Mouse (Mus musculus) intestine, embryonic 15.5 days (tissue): ENCODE results near the gene Rara. TPM values are rescaled to one million over a fixed set of nuclear protein-coding genes. Genes with fewer than 3 reads are reported as not detected.
A peak's percentile ranks its signal among the peaks of the same experiment; 100 is the strongest.
"Not testable (repeated sequence)": the region's sequence is repeated elsewhere in the genome, so short reads cannot be mapped to it uniquely, and the experiment has no call there.

Experiments used
- ATAC-seq: fragments of 200-750 bp; cut with Nextera tagmentation; 2 replicates; pipeline ENCODE4 v1.8.0; 2017; ENCODE audit warnings: moderate TSS enrichment, moderate library complexity
- H3K27ac ChIP-seq: fragments of 300-500 bp; sonication (generic); 2 replicates; pipeline ENCODE4 v1.5.1; 2015; ENCODE audit warnings: mild to moderate bottlenecking, inconsistent platforms
- H3K27me3 ChIP-seq: fragments of 300-500 bp; sonication (generic); replicated peaks from 2 replicates; pipeline ENCODE4 v1.6.1; 2015; ENCODE audit warnings: inconsistent platforms
- H3K36me3 ChIP-seq: fragments of 300-500 bp; sonication (generic); 2 replicates; pipeline ENCODE4 v1.6.1; 2015; ENCODE audit warnings: inconsistent platforms
- H3K4me1 ChIP-seq: fragments of 300-500 bp; sonication (generic); replicated peaks from 2 replicates; pipeline ENCODE4 v1.6.1; 2015; ENCODE audit warnings: inconsistent platforms
- H3K4me2 ChIP-seq: fragments of 300-500 bp; sonication (generic); replicated peaks from 2 replicates; pipeline ENCODE4 v1.6.1; 2015; ENCODE audit warnings: mild to moderate bottlenecking, inconsistent platforms
- H3K4me3 ChIP-seq: fragments of 300-500 bp; sonication (generic); replicated peaks from 2 replicates; pipeline ENCODE4 v1.5.1; 2015; ENCODE audit warnings: inconsistent platforms
- H3K9ac ChIP-seq: fragments of 300-500 bp; sonication (generic); 2 replicates; pipeline ENCODE4 v1.6.1; 2015; ENCODE audit warnings: inconsistent platforms
- H3K9me3 ChIP-seq: fragments of 300-500 bp; sonication (generic); 2 replicates; pipeline ENCODE4 v1.6.1; 2016; ENCODE audit warnings: inconsistent platforms
- WGBS: fragments of 180-500 bp; shearing (Covaris S2); methylation state at CpG from one replicate; pipeline ENCODE4 v1.1.7; 2015; 5-methylcytosine and 5-hydroxymethylcytosine counted together
- polyA plus RNA-seq: library from polyadenylated mRNA; unstranded; fragments of >200 nt; fragmentation: Nextera tagmentation; extraction: Ambion mirVana; gene quantifications from 2 replicates; pipeline ENCODE4 v1.2.1, GENCODE M21; 2015

Gene Rara
- polyA plus RNA-seq, 1 experiment from 2014 or later, result 31.5 TPM

DNA sequence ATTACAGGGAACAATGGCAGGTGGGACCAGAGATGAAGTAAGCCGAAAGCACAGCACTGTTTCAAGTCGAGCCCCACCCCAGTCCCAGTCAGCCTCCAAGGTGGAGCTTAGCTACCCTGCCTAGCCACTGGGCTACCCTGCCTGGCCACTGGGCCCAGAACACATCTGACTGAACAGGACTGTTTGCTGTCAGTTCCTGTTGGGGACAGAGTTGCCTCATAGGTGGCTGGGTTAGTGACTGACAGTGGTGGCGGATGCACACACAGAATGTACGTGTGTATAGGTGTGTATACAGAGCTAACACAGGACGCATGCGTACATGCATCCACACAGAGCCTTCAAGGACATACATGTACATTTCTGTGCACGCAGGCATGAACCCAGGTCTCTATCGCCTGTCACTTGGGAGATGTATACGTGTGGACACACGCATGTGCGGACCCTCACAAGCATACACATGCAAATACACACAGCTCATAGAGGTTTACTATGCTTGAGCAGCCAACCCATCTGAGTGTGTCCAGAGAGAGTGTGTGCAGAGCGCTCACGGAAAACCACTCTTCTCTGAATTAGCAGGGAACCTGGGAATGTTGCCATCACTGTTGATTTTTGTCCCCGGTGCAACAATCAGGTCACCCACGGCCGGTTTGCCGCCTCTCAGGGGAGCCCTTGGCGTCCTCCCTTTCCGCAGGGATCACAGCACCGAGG is 53.8 kb downstream of the Rara start:
- H3K4me2 ChIP-seq, result peak overlapping the region; percentile 100
- no peaks in the 10 kb centered on the region for H3K36me3 ChIP-seq
- no peaks in the 10 kb centered on the region for H3K9me3 ChIP-seq
- peak overlapping the region; percentile 56 for H3K4me3 ChIP-seq
- H3K27ac ChIP-seq, result no peak overlapping the region
- H3K9ac ChIP-seq, result peak overlapping the region; percentile 64
- H3K27me3 ChIP-seq, result no peaks in the 10 kb centered on the region
- 35% methylated on average over 20 of the region's 20 CpGs for WGBS
- H3K4me1 ChIP-seq, result 0 out of 2 replicates have a peak, but pooled peaks cover 13% of the 10 kb centered on the region
- peak; percentile 37; the same call in 1 of the 2 replicates for ATAC-seq

DNA sequence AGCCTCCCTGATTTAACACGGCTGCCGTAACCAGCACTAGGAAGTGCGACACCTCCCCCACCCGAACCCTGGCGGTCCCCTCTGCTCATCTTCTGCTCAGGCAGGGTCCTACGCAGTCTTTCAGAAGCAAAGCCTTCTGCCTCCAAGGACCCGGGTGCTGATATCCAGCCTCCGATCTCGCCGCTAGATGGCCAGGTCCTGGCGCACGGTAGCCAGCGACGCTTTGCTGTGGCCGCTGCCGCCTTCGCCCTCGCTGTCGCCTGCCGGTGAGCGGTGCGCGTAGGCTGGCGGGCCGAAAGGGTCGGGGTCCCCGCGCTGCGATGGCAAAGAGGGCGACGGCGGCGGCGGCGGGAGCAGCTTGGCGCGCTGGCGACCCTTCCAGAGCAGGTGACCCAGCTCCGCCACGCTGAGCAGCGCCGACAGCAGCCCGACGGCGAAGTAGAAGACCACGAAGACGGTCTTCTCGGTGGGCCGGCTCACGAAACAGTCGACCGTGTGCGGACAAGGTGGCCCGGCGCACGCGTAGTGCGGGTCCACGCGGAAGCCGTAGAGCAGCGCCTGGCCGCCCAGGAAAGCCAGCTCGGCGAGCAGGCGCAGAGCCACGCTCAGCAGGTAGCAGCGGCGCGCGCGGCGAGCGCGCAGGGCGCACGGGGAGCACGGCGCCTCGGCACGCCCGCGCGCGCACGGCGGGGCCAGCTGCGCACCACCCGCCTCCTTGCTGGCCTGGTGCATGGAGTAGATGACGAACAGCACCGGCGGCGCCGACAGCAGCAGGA is 54.6 kb downstream of the Rara start:
- WGBS, result under 1% methylated on average over 94 of the region's 94 CpGs
- ATAC-seq, result peak; percentile 84
- no peaks in the 10 kb centered on the region for H3K27me3 ChIP-seq
- no peaks in the 10 kb centered on the region for H3K36me3 ChIP-seq
- H3K4me3 ChIP-seq, result peak overlapping the region; percentile 56
- peak overlapping the region; percentile 100 for H3K4me2 ChIP-seq
- H3K4me1 ChIP-seq, result 0 out of 2 replicates have a peak, but pooled peaks cover 13% of the 10 kb centered on the region
- H3K9ac ChIP-seq, result peak overlapping the region; percentile 64
- H3K9me3 ChIP-seq, result no peaks in the 10 kb centered on the region
- H3K27ac ChIP-seq, result peak overlapping the region; percentile 44; the same call in 1 of the 2 replicates

DNA sequence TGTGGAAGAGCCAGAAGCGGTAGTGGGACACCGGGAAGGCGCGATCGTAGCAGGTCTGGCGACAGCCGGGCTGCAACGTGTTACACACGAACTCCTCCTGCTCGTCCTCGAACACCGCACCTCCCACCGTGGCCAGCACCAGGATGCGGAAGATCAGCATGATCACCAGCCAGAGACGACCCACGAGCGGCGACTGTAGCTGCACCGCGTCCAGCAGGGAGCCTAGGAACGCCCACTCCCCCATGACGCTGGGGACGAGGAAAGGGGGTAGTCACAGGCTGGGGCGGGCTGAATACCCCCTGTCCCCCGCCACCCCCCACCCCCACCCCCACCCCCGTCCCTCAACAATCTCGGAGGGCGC is 55.1 kb downstream of the Rara start, which contains the start of gene Gjd3:
Gene Gjd3, minus strand, starts transcription at position 244 of the 361 bp plus-strand sequence.
- peak within 1 kb of the TSS; percentile 44; the same call in 1 of the 2 replicates for H3K27ac ChIP-seq
- no peaks in the 10 kb centered on the region for H3K9me3 ChIP-seq
- peak within 1 kb of the TSS; percentile 56 for H3K4me3 ChIP-seq
- H3K27me3 ChIP-seq, result no peaks in the 10 kb centered on the region
- WGBS, result under 1% methylated on average over 28 of the region's 28 CpGs
- H3K4me1 ChIP-seq, result 0 out of 2 replicates have a peak, but pooled peaks cover 13% of the 10 kb centered on the region
- H3K4me2 ChIP-seq, result peak within 1 kb of the TSS; percentile 100
- H3K9ac ChIP-seq, result peak within 1 kb of the TSS; percentile 64
- no peaks in the 10 kb centered on the region for H3K36me3 ChIP-seq
- ATAC-seq, result no peak; the same call in none of the 2 replicates

DNA sequence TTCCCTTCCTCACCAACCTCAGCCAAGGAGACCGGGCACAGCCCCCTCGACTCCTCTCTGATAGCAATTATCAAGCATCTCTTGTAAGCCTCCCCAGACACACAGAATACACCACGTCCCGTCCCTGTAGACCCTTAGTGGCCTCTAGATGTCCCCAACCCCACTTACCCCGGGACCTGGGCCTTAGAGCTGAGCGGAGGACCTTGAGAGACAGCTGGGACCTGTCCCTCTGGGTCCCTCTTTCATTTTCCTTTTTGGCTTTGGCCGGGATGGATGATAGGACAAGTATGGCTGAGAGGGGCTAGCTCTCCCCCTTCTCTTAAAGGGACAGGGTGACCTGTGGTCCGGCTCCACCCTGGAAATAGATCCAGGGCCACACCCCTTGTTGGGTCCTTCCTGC is 55.9 kb downstream of the Rara start:
- ATAC-seq, result no peak
- Histone ChIP-seq H3K4me2 (peak overlapping the region; percentile 100; the same call in 1 of the 2 replicates), H3K36me3 (no peaks in the 10 kb centered on the region), H3K4me1 (0 out of 2 replicates have a peak, but pooled peaks cover 13% of the 10 kb centered on the region), H3K9ac (no peak overlapping the region), H3K27me3 (no peaks in the 10 kb centered on the region), H3K9me3 (no peaks in the 10 kb centered on the region), H3K27ac (no peak overlapping the region), H3K4me3 (no peak overlapping the region)
- WGBS, result 56% methylated on average over 8 of the region's 8 CpGs

DNA sequence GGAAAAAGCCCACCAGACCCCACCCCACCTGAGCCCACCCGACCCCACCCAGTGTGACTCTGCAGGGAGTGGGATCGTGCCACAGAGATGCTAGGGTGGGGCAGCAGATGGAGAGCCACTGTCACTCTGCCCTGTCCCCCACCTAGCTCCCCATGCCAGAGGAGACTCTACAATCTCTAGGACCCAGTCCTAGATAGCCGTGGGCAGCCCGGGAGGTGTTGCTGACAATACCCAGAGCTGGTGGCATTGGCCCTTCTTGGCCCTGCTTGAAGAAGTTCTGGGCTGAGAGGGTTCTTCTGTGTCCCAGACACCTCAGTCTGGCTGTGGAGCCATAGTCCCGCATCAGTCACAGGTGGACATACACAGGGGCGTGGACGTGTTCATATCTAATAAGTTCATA is 57.9 kb downstream of the Rara start:
- Histone ChIP-seq H3K27me3 (no peaks in the 10 kb centered on the region), H3K27ac (no peak overlapping the region), H3K9me3 (no peaks in the 10 kb centered on the region), H3K4me1 (0 out of 2 replicates have a peak, but pooled peaks cover 13% of the 10 kb centered on the region), H3K9ac (no peak overlapping the region), H3K4me3 (no peak overlapping the region), H3K4me2 (no peak overlapping the region), H3K36me3 (no peaks in the 10 kb centered on the region)
- no peak for ATAC-seq
- 91% methylated on average over 7 of the region's 7 CpGs for WGBS

DNA sequence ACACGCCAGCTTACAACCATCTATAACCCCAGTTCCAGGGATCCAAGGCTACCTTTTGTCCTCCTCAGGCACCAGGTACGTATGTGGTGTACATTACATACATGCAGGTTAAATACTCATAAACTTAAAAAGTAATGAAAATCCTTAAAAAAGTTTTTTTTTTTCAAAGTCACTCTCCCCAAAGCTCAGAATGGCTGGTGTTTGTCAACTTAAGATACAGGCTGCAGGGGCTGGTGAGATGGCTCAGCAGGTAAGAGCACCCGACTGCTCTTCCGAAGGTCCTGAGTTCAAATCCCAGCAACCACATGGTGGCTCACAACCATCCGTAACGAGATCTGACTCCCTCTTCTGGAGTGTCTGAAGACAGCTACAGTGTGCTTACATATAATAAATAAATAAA is 60.6 kb downstream of the Rara start:
- not testable (repeated sequence) for H3K27ac ChIP-seq, ATAC-seq, H3K4me3 ChIP-seq, H3K4me2 ChIP-seq, H3K36me3 ChIP-seq, H3K27me3 ChIP-seq, H3K9me3 ChIP-seq, H3K4me1 ChIP-seq, H3K9ac ChIP-seq
- WGBS, result 93% methylated on average over 6 of the region's 6 CpGs

DNA sequence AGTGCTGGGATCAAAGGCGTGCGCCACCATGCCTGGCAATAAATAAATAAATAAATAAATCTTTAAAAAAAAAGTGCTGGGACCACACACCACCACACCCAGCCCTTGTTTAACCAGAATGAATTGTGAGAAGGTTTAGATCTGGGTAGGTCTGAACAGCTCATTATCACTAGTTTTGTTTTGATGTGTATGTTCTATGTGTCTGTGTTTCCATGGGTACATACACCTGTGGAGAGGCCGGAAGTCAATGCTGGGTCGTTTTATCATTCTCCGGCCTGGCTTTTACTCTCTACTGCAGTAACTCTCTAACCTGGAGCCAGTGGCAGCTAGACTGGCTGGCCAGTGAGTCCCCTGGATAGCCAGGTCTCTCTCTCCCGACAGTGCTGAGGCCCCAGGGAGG is 63.2 kb downstream of the Rara start:
- ATAC-seq, result no peak
- H3K4me2 ChIP-seq, result no peak overlapping the region
- H3K9me3 ChIP-seq, result no peaks in the 10 kb centered on the region
- 80% methylated on average over 6 of the region's 6 CpGs for WGBS
- peaks cover 25% of the 10 kb centered on the region for H3K36me3 ChIP-seq
- H3K9ac ChIP-seq, result no peak overlapping the region
- H3K27ac ChIP-seq, result no peak overlapping the region
- no peaks in the 10 kb centered on the region for H3K27me3 ChIP-seq
- H3K4me3 ChIP-seq, result no peak overlapping the region
- H3K4me1 ChIP-seq, result no peaks in the 10 kb centered on the region

DNA sequence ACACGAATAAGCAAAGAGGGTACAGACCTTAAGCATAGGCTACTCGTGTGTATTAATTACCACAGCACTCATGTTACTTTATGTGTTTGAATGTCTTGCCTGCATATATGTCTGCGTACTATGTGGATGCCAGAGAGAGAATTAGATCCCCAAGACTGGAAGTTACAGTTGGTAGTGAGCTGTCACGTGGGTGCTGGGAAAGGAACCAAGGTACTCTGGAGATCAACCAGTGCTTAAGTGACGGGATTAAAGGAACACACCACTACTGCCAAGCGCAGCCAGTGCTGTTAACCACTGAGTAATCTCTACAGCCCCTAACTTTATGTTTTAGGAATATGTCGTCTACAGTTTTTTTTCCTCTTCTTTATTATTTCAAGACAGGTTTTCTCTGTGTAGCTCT is 68.4 kb downstream of the Rara start:
- WGBS, result 93% methylated on average over 7 of the region's 7 CpGs
- Histone ChIP-seq H3K4me3 (no peak overlapping the region), H3K27me3 (no peaks in the 10 kb centered on the region), H3K4me2 (no peak overlapping the region), H3K36me3 (peaks cover 60% of the 10 kb centered on the region), H3K4me1 (no peaks in the 10 kb centered on the region), H3K9me3 (no peaks in the 10 kb centered on the region), H3K27ac (no peak overlapping the region), H3K9ac (no peak overlapping the region)
- no peak for ATAC-seq

DNA sequence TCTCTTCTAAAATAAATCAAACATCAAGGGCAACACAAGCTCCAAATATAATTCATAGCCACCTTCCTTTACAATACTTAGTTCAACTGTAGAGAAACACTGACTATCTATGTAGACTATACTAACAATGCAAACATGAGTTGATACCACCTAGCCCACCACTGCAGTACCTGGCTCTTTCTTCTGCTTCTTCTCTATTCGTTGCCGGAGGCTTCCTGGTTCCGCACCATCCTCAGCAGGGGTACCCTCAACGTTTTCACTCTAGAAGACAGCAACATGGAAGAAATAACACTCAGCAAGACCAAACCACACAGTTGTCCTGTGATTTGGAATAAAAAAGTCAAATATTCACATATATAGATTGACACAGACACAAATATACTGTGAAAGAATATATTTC is 70.0 kb downstream of the Rara start:
- no peak for ATAC-seq
- H3K4me2 ChIP-seq, result no peak overlapping the region
- H3K4me3 ChIP-seq, result no peak overlapping the region
- 84% methylated on average over 4 of the region's 4 CpGs for WGBS
- no peaks in the 10 kb centered on the region for H3K9me3 ChIP-seq
- H3K27me3 ChIP-seq, result no peaks in the 10 kb centered on the region
- peaks cover 69% of the 10 kb centered on the region for H3K36me3 ChIP-seq
- H3K4me1 ChIP-seq, result no peaks in the 10 kb centered on the region
- H3K9ac ChIP-seq, result no peak overlapping the region
- no peak overlapping the region for H3K27ac ChIP-seq

DNA sequence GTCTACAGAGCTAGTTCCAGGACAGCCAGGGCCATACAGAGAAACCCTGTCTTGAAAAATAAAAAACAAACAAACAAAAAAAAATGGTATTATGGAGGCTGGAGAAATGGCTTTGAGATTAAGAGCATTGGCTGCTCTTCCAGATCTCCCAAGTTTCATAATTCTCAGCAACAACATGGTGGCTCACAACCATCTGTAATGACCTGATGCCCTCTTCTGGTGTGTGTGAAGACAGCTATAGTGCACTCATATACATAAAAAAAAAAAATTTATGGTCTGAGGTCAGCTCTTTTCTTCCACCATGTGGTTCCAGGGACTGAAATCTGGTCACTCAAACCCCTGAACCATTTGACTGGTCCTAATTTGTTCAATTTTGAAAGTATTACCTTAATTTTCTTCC is 71.2 kb downstream of the Rara start:
- ATAC-seq, result no peak
- H3K4me3 ChIP-seq, result no peak overlapping the region
- H3K9me3 ChIP-seq, result no peaks in the 10 kb centered on the region
- H3K27me3 ChIP-seq, result no peaks in the 10 kb centered on the region
- no peak overlapping the region for H3K9ac ChIP-seq
- H3K4me2 ChIP-seq, result no peak overlapping the region
- no peaks in the 10 kb centered on the region for H3K4me1 ChIP-seq
- no peak overlapping the region for H3K27ac ChIP-seq
- H3K36me3 ChIP-seq, result peaks cover 65% of the 10 kb centered on the region

DNA sequence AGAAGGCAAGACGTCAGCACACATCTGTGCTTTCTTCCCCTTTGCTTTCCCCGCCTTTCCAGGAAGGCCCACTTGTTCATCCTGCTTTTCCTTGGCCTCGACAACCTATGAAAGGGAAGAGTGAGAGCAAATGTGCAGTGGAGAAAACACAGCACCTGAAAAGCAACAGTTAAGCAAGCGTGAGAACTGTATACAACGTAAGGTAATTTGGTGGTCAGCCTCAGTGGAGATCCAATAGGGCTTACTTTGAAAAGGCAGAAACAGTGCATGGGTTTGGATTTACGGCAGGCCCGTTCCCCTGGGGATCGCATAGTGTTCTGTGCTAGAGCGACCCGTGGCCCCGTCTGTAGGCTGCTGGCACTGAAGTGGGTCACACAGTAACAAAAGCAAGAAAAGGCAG is 71.6 kb downstream of the Rara start:
- WGBS, result 91% methylated on average over 11 of the region's 11 CpGs
- no peaks in the 10 kb centered on the region for H3K9me3 ChIP-seq
- H3K4me3 ChIP-seq, result no peak overlapping the region
- no peak overlapping the region for H3K9ac ChIP-seq
- H3K4me2 ChIP-seq, result no peak overlapping the region
- H3K27me3 ChIP-seq, result no peaks in the 10 kb centered on the region
- peaks cover 63% of the 10 kb centered on the region for H3K36me3 ChIP-seq
- H3K4me1 ChIP-seq, result no peaks in the 10 kb centered on the region
- no peak for ATAC-seq
- H3K27ac ChIP-seq, result no peak overlapping the region

DNA sequence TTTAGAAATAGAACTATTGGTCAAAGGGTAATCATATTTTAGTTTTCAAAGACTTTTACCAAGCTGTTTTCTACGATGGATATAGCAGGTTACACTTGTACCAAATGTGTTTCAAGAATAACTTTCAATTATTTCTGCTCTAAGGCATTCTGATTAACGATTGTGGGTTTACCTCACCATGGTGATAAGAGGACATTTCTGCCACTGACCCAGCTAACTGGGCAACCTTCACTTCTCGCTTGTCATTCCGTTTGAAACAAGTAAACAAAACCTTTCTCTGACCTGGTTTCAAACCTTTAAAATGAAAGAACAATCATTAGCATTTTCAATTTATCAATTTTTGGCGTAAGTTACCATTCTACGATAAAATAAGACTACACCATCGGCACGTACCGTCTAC is 79.2 kb downstream of the Rara start:
- Histone ChIP-seq H3K4me2 (no peak overlapping the region), H3K9ac (no peak overlapping the region), H3K9me3 (no peaks in the 10 kb centered on the region), H3K4me3 (no peak overlapping the region), H3K4me1 (no peaks in the 10 kb centered on the region), H3K27me3 (no peaks in the 10 kb centered on the region), H3K27ac (no peak overlapping the region), H3K36me3 (peaks cover 36% of the 10 kb centered on the region)
- ATAC-seq, result no peak
- WGBS, result 90% methylated on average over 9 of the region's 9 CpGs
